Mouse (Mus musculus) stomach, embryonic 15.5 days (tissue): ENCODE measurements around the gene Vmn1r55. TPM values are rescaled to one million over a fixed set of nuclear protein-coding genes. Genes with fewer than 3 reads are reported as not detected.
"Not testable (repeated sequence)": the region's sequence is repeated elsewhere in the genome, so short reads cannot be mapped to it uniquely, and the experiment has no call there.

Source experiments
- ATAC-seq: fragments of 200-750 bp; cut with Nextera tagmentation; 2 replicates; pipeline ENCODE4 v1.8.0; 2017; ENCODE audit warnings: low read depth, moderate number of reproducible peaks, moderate TSS enrichment; ENCODE audit not compliant: insufficient read depth, low FRiP score
- H3K27ac ChIP-seq: fragments of 300-500 bp; sonication (generic); 2 replicates; pipeline ENCODE4 v1.5.1; 2015; ENCODE audit warnings: mild to moderate bottlenecking, inconsistent platforms
- H3K27me3 ChIP-seq: fragments of 300-500 bp; sonication (generic); replicated peaks from 2 replicates; pipeline ENCODE4 v1.6.1; 2015; ENCODE audit warnings: inconsistent platforms
- H3K36me3 ChIP-seq: fragments of 300-500 bp; sonication (generic); 2 replicates; pipeline ENCODE4 v1.6.1; 2015; ENCODE audit warnings: inconsistent platforms
- H3K4me1 ChIP-seq: fragments of 300-500 bp; sonication (generic); 2 replicates; pipeline ENCODE4 v1.6.1; 2015; ENCODE audit warnings: inconsistent platforms
- H3K4me2 ChIP-seq: fragments of 300-500 bp; sonication (generic); 2 replicates; pipeline ENCODE4 v1.6.1; 2015; ENCODE audit warnings: mild to moderate bottlenecking, inconsistent platforms
- H3K4me3 ChIP-seq: fragments of 300-500 bp; sonication (generic); replicated peaks from 2 replicates; pipeline ENCODE4 v1.5.1; 2015; ENCODE audit warnings: inconsistent platforms
- H3K9ac ChIP-seq: fragments of 300-500 bp; sonication (generic); 2 replicates; pipeline ENCODE4 v1.6.1; 2015; ENCODE audit warnings: inconsistent platforms
- H3K9me3 ChIP-seq: fragments of 300-500 bp; sonication (generic); 2 replicates; pipeline ENCODE4 v1.6.1; 2016; ENCODE audit warnings: inconsistent platforms
- WGBS: fragments of 180-500 bp; shearing (Covaris S2); methylation state at CpG from one replicate; pipeline ENCODE4 v1.1.7; 2015; 5-methylcytosine and 5-hydroxymethylcytosine counted together
- microRNA-seq: library from miRNA; unstranded; fragments of <30 nt; microRNA quantifications from one replicate; pipeline ENCODE4, GENCODE M21; 2016
- polyA plus RNA-seq: library from polyadenylated mRNA; unstranded; fragments of >200 nt; fragmentation: Nextera tagmentation; extraction: Ambion mirVana; gene quantifications from 2 replicates; pipeline ENCODE4 v1.2.1, GENCODE M21; 2015

Vmn1r55 gene
- polyA plus RNA-seq, 1 experiment from 2014 or later: not detected

GRCm38 (mm10) chr7:5080010-5080751, 69.3 kb downstream of the Vmn1r55 start, which contains the start of gene Epn1:
Gene Epn1, plus strand, starts transcription at chr7:5080235.
- Histone ChIP-seq H3K4me2 (peak within 1 kb of the TSS; percentile 78), H3K9me3 (no peaks in the 10 kb centered on the region), H3K4me1 (peaks cover 12% of the 10 kb centered on the region), H3K36me3 (peaks cover 40% of the 10 kb centered on the region), H3K4me3 (peak within 1 kb of the TSS; percentile 86), H3K27ac (peak within 1 kb of the TSS; percentile 95), H3K27me3 (no peaks in the 10 kb centered on the region), H3K9ac (peak within 1 kb of the TSS; percentile 87)
- 1% methylated on average over 74 of the region's 81 CpGs for WGBS
- peak; percentile 96 for ATAC-seq

GRCm38 (mm10) chr7:5079365-5080009, 70.0 kb downstream of the Vmn1r55 start:
- peak; percentile 9; the same call in 1 of the 2 replicates for ATAC-seq

More at GRCm38 (mm10) chr7:5079365-5080009, 70.0 kb downstream of the Vmn1r55 start:
- not testable (repeated sequence) for H3K27me3 ChIP-seq, H3K9me3 ChIP-seq, H3K9ac ChIP-seq
- H3K4me2 ChIP-seq: peak overlapping the region; percentile 78
- peak overlapping the region; percentile 86 for H3K4me3 ChIP-seq
- peaks cover 12% of the 10 kb centered on the region for H3K4me1 ChIP-seq
- peak overlapping the region; percentile 95; the same call in 1 of the 2 replicates for H3K27ac ChIP-seq
- H3K36me3 ChIP-seq: peaks cover 45% of the 10 kb centered on the region
- WGBS: 42% methylated on average over 9 of the region's 13 CpGs

Small RNA genes within 50 kb of the gene (microRNA-seq; reads per million reads assigned to microRNA genes)
- not detected for gene Gm26217

Other genes with a start within 250 kb of the Vmn1r55 start
- not detected in 2 replicates for gene Gm36210, start 243.2 kb downstream of the Vmn1r55 start, polyA plus RNA-seq
- gene Zfp628, start 234.5 kb downstream of the Vmn1r55 start, polyA plus RNA-seq: 3.3 TPM in 2 replicates
- 4.3 and 4.5 TPM in 2 replicates for gene Nat14, start 227.6 kb downstream of the Vmn1r55 start, polyA plus RNA-seq
- 2.1 and 3.5 TPM in 2 replicates for gene Ssc5d, start 223.9 kb downstream of the Vmn1r55 start, polyA plus RNA-seq
- 0.22 and 0.30 TPM in 2 replicates for gene Sbk2, start 185.3 kb downstream of the Vmn1r55 start, polyA plus RNA-seq
- gene Sbk3, start 178.5 kb downstream of the Vmn1r55 start, polyA plus RNA-seq: not detected in 2 replicates
- gene Zfp579, start 153.5 kb downstream of the Vmn1r55 start, polyA plus RNA-seq: 32.2 and 34.1 TPM in 2 replicates
- 16.0 and 16.4 TPM in 2 replicates for gene Zfp524, start 135.3 kb downstream of the Vmn1r55 start, polyA plus RNA-seq
- 40.6 and 43.0 TPM in 2 replicates for gene Fiz1, start 135.0 kb downstream of the Vmn1r55 start, polyA plus RNA-seq
- 1.5 and 2.0 TPM in 2 replicates for gene Gm44973, start 134.2 kb downstream of the Vmn1r55 start, polyA plus RNA-seq
- 5.5 and 7.7 TPM in 2 replicates for gene Zfp865, start 129.3 kb downstream of the Vmn1r55 start, polyA plus RNA-seq
- 19.2 and 20.8 TPM in 2 replicates for gene Ccdc106, start 129.1 kb downstream of the Vmn1r55 start, polyA plus RNA-seq
- gene 4632433K11Rik, start 115.6 kb downstream of the Vmn1r55 start, polyA plus RNA-seq: not detected in 2 replicates
- 5.4 and 6.0 TPM in 2 replicates for gene Zfp784, start 111.2 kb downstream of the Vmn1r55 start, polyA plus RNA-seq
- gene Zfp580, start 98.1 kb downstream of the Vmn1r55 start, polyA plus RNA-seq: 27.7 and 28.6 TPM in 2 replicates
- gene U2af2, start 87.5 kb downstream of the Vmn1r55 start, polyA plus RNA-seq: 118 and 124 TPM in 2 replicates
- 54.5 and 59.6 TPM in 2 replicates for gene Epn1, start 69.4 kb downstream of the Vmn1r55 start, polyA plus RNA-seq
- gene Rfpl4, start 32.7 kb downstream of the Vmn1r55 start, polyA plus RNA-seq: not detected in 2 replicates
- 0.30 and 0.55 TPM in 2 replicates for gene Rasl2-9, start 23.7 kb downstream of the Vmn1r55 start, polyA plus RNA-seq
- gene Vmn1r56, start 47.1 kb upstream of the Vmn1r55 start, polyA plus RNA-seq: not detected in 2 replicates
- gene Vmn1r57, start 68.8 kb upstream of the Vmn1r55 start, polyA plus RNA-seq: not detected in 2 replicates
- gene Gm5065, start 200.9 kb upstream of the Vmn1r55 start, polyA plus RNA-seq: not detected in 2 replicates
- not detected in 2 replicates for gene Nlrp2, start 201.4 kb upstream of the Vmn1r55 start, polyA plus RNA-seq